Mouse (Mus musculus): ENCODE measurements around the gene Ckm.

- TF ChIP-seq CTCF (IDR thresholded peaks at IDR 0.05; ENCODE audit: low read depth) (no peak), EP300 (IDR thresholded peaks at IDR 0.05; ENCODE audit: low read depth) (no peak)
Measured at GRCm38 (mm10) chr7:19400946-19401345, 3.6 kb upstream of the Ckm start.

Data from heart, postnatal 0 days (tissue).